9 mouse cellular contexts compared by ENCODE assay signal in genomic region chr7:30607706-30608309, GRCm38 (mm10). TPM values are rescaled to one million over a fixed set of nuclear protein-coding genes. Genes with fewer than 3 reads are reported as not detected.
DNase-seq lines count a peak whose midpoint lies in the region; ATAC-seq and TF ChIP-seq lines count a peak whose summit lies in the region.
"Had no signal": no experiment of that assay in that cellular context is flagged by ENCODE, and none has a peak within 500 bp of the region (broad histone marks: within the 10 kb centered on the region; RNA-seq: fewer than 3 reads in every experiment).

No protein-coding gene starts in this region.

- ATAC-seq in intestine, embryonic 16.5 days, result peak; percentile 45; the same call in 1 of the 2 replicates

- 24% methylated on average over 8 of the region's 8 CpGs for WGBS in intestine, embryonic 16.5 days

- H3K4me1 ChIP-seq in E14TG2a.4 (replicated peaks; ENCODE audit: low read depth, low read length), result peaks cover 89% of the 10 kb centered on the region
- peaks cover 11% of the 10 kb centered on the region for H3K4me1 ChIP-seq in intestine, embryonic 16.5 days (ENCODE audit: control insufficient read depth, insufficient read depth, low read length)

- no peak overlapping the region for H3K4me2 ChIP-seq in intestine, embryonic 16.5 days (ENCODE audit: low read depth, low read length)
- H3K4me2 ChIP-seq: neural tube, embryonic 12.5 days had no signal

- H3K27me3 ChIP-seq in E14TG2a.4 (ENCODE audit: insufficient read depth, low read length), result peaks cover 5% of the 10 kb centered on the region; the same call in 1 of the 2 replicates
- no peaks in the 10 kb centered on the region for H3K27me3 ChIP-seq in intestine, embryonic 16.5 days (replicated peaks; ENCODE audit: control insufficient read depth, insufficient read depth, low read length)
- no peaks in the 10 kb centered on the region for H3K27me3 ChIP-seq in splenic B cell, adult 2 months (ENCODE audit: control insufficient read depth, insufficient read depth, low read length, poor library complexity, severe bottlenecking)
- H3K27me3 ChIP-seq: neural tube, embryonic 12.5 days had no signal

- H3K36me3 ChIP-seq in E14TG2a.4 (ENCODE audit: insufficient read depth, low read length), result no peaks in the 10 kb centered on the region; the same call in 1 of the 2 replicates
- H3K36me3 ChIP-seq in intestine, embryonic 16.5 days (ENCODE audit: control insufficient read depth, insufficient read depth, low read length), result no peaks in the 10 kb centered on the region
- H3K36me3 ChIP-seq in splenic B cell, adult 2 months (ENCODE audit: control insufficient read depth, insufficient read depth, low read length, poor library complexity, severe bottlenecking), result no peaks in the 10 kb centered on the region
- H3K36me3 ChIP-seq: neural tube, embryonic 12.5 days had no signal

- intact Hi-C loops in heart, postnatal 10 days (cut with DNase I), result loop anchor here (1.0 to 5.0 kb wide), 2 partner anchors 19 to 116 kb away; partner anchors contain the start of gene Prodh2
- intact Hi-C loops in heart, postnatal 25 days (cut with DNase I), result no loop called here

- peak; percentile 58 to 68 for DNase-seq in heart, postnatal 10 days
- no peak for DNase-seq in heart, postnatal 25 days (ENCODE audit: low spot score)
- DNase-seq in brain, adult 2 months (ENCODE audit: low read depth, low spot score), result peak; percentile 58
- DNase-seq in lung, postnatal 10 days, result peak; percentile 80
- peak; percentile 84 for DNase-seq in splenic B cell, adult 2 months (ENCODE audit: low read depth, low spot score)
- no peak for DNase-seq in frontal cortex, postnatal 10 days (ENCODE audit: low spot score in 2 of 2)

- 0 out of 2 replicates have a peak overlapping the region, but pooled peaks have one; percentile 30 for H3K9ac ChIP-seq in intestine, embryonic 16.5 days (ENCODE audit: low read depth, low read length)
- H3K9ac ChIP-seq: neural tube, embryonic 12.5 days had no signal

- H3K4me3 ChIP-seq in E14TG2a.4 (replicated peaks; ENCODE audit: low read length), result peak overlapping the region; percentile 61
- no peak overlapping the region for H3K4me3 ChIP-seq in intestine, embryonic 16.5 days (ENCODE audit: low read length)
- H3K4me3 ChIP-seq: neural tube, embryonic 12.5 days had no signal

- H3K27ac ChIP-seq in intestine, embryonic 16.5 days (ENCODE audit: low read length), result no peak overlapping the region
- H3K27ac ChIP-seq: neural tube, embryonic 12.5 days had no signal

- H3K9me3 ChIP-seq in E14TG2a.4 (ENCODE audit: low read length), result no peaks in the 10 kb centered on the region
- H3K9me3 ChIP-seq in intestine, embryonic 16.5 days (ENCODE audit: control insufficient read depth, low read length), result no peaks in the 10 kb centered on the region
- H3K9me3 ChIP-seq: neural tube, embryonic 12.5 days had no signal

- TF ChIP-seq CTCF in E14TG2a.4 (conservative IDR thresholded peaks at IDR 0.05; ENCODE audit: low read length), result peak; percentile 74

RNA-seq across cellular contexts. Expression of gene Upk1a, which starts 4.8 kb away (rescaled TPM):
- under 1 TPM; 0.42 to 0.48 TPM for total RNA-seq in heart, postnatal 10 days (2021)
- under 1 TPM in 1 of 2 experiments, not detected in 1; 0.52 TPM for total RNA-seq in heart, postnatal 25 days (2021)
- polyA plus RNA-seq in intestine, embryonic 16.5 days (2015; fragmentation: Nextera tagmentation; extraction: Ambion mirVana), result 5.9 and 7.3 TPM in 2 replicates

RNA-seq across cellular contexts. Expression of gene Zbtb32, which starts 9.1 kb away (rescaled TPM):
- total RNA-seq in heart, postnatal 10 days (2021), result not detected
- not detected for total RNA-seq in heart, postnatal 25 days (2021)
- polyA plus RNA-seq in intestine, embryonic 16.5 days (2015; fragmentation: Nextera tagmentation; extraction: Ambion mirVana), result 1.2 and 1.9 TPM in 2 replicates

RNA-seq across cellular contexts. Expression of gene Cox6b1, which starts 18.1 kb away (rescaled TPM):
- 1,000 to 10,000 TPM; 4,137 to 4,381 TPM for total RNA-seq in heart, postnatal 10 days (2021)
- total RNA-seq in heart, postnatal 25 days (2021), result 1,000 to 10,000 TPM; 4,579 to 4,828 TPM
- polyA plus RNA-seq in intestine, embryonic 16.5 days (2015; fragmentation: Nextera tagmentation; extraction: Ambion mirVana), result 1,335 and 1,344 TPM in 2 replicates

RNA-seq across cellular contexts. Expression of gene Kmt2b, which starts 19.3 kb away (rescaled TPM):
- total RNA-seq in heart, postnatal 10 days (2021), result 10 to 100 TPM; 25.8 to 30.2 TPM
- total RNA-seq in heart, postnatal 25 days (2021), result 10 to 100 TPM; 17.5 to 22.7 TPM
- 6.8 and 7.1 TPM in 2 replicates for polyA plus RNA-seq in intestine, embryonic 16.5 days (2015; fragmentation: Nextera tagmentation; extraction: Ambion mirVana)

RNA-seq across cellular contexts. Expression of gene Etv2, which starts 27.8 kb away (rescaled TPM):
- not detected for total RNA-seq in heart, postnatal 10 days (2021)
- not detected for total RNA-seq in heart, postnatal 25 days (2021)
- polyA plus RNA-seq in intestine, embryonic 16.5 days (2015; fragmentation: Nextera tagmentation; extraction: Ambion mirVana), result not detected in 2 replicates
- polyA plus RNA-seq: neural tube, embryonic 12.5 days had no signal

Comparison
In these comparisons a context has a peak if more than half of its experiments do, and no peak if none do; other contexts are left out.
1. DNase-seq: peak in heart, postnatal 10 days (2 of 2), brain, adult 2 months (single experiment), lung, postnatal 10 days (single experiment) and splenic B cell, adult 2 months (single experiment); none in heart, postnatal 25 days (single experiment) and frontal cortex, postnatal 10 days (0 of 2).